Mouse (Mus musculus): Measurements from ENCODE around the gene Fam183b. TPM values are rescaled to one million over a fixed set of nuclear protein-coding genes. Genes with fewer than 3 reads are reported as not detected.
"Not testable (repeated sequence)": the region's sequence is repeated elsewhere in the genome, so short reads cannot be mapped to it uniquely, and the experiment has no call there.

Gene Fam183b
- polyA plus RNA-seq, 1 experiment from 2014 or later = 1.5 TPM

GRCm38 (mm10) chr11:58814700-58815099, 12.9 kb upstream of the Fam183b start, which contains the start of gene Olfr313:
Gene Olfr313, plus strand, starts transcription at chr11:58815000.
- WGBS = 47% methylated on average over 1 of the region's 1 CpGs
- H3K36me3 ChIP-seq (ENCODE audit: control insufficient read depth, insufficient read depth); H3K9me3 ChIP-seq (replicated peaks; ENCODE audit: control insufficient read depth, low read length); H3K9ac ChIP-seq (ENCODE audit: low read length); H3K4me2 ChIP-seq (ENCODE audit: low read depth, low read length); ATAC-seq (replicated peaks; ENCODE audit: extremely low read depth, insufficient read depth, low FRiP score); H3K4me1 ChIP-seq (ENCODE audit: control insufficient read depth, insufficient read depth, low read length); H3K27ac ChIP-seq (ENCODE audit: low read length); H3K27me3 ChIP-seq (ENCODE audit: control insufficient read depth, insufficient read depth, low read length); H3K4me3 ChIP-seq (ENCODE audit: low read length): not testable (repeated sequence)

- WGBS = 3% methylated on average over 1 of the region's 1 CpGs
- Histone ChIP-seq H3K4me1 (ENCODE audit: control insufficient read depth, insufficient read depth, low read length) (no peaks in the 10 kb centered on the region), H3K9ac (ENCODE audit: low read length) (no peak overlapping the region), H3K4me3 (ENCODE audit: low read length) (no peak overlapping the region), H3K9me3 (replicated peaks; ENCODE audit: control insufficient read depth, low read length) (no peaks in the 10 kb centered on the region), H3K4me2 (ENCODE audit: low read depth, low read length) (no peak overlapping the region), H3K36me3 (ENCODE audit: control insufficient read depth, insufficient read depth) (no peaks in the 10 kb centered on the region), H3K27ac (ENCODE audit: low read length) (no peak overlapping the region), H3K27me3 (ENCODE audit: control insufficient read depth, insufficient read depth, low read length) (no peaks in the 10 kb centered on the region)
- ATAC-seq (replicated peaks; ENCODE audit: extremely low read depth, insufficient read depth, low FRiP score) = no peak
Measured at GRCm38 (mm10) chr11:58812001-58812400, 10.2 kb upstream of the Fam183b start.

- no peak for ATAC-seq (replicated peaks; ENCODE audit: extremely low read depth, insufficient read depth, low FRiP score)
- no peaks in the 10 kb centered on the region for H3K36me3 ChIP-seq (ENCODE audit: control insufficient read depth, insufficient read depth)
- no peak overlapping the region for H3K4me2 ChIP-seq (ENCODE audit: low read depth, low read length)
- no peaks in the 10 kb centered on the region for H3K27me3 ChIP-seq (ENCODE audit: control insufficient read depth, insufficient read depth, low read length)
- no peak overlapping the region for H3K9ac ChIP-seq (ENCODE audit: low read length)
- H3K4me3 ChIP-seq (ENCODE audit: low read length) = no peak overlapping the region
- H3K9me3 ChIP-seq (replicated peaks; ENCODE audit: control insufficient read depth, low read length) = no peaks in the 10 kb centered on the region
- no peak overlapping the region for H3K27ac ChIP-seq (ENCODE audit: low read length)
- 56% methylated on average over 2 of the region's 2 CpGs for whole genome bisulfite sequencing
- peaks cover 9% of the 10 kb centered on the region for H3K4me1 ChIP-seq (ENCODE audit: control insufficient read depth, insufficient read depth, low read length)
Measured at GRCm38 (mm10) chr11:58804393-58804792, 2.6 kb upstream of the Fam183b start.

- Histone ChIP-seq H3K9me3 (replicated peaks; ENCODE audit: control insufficient read depth, low read length) (no peaks in the 10 kb centered on the region), H3K4me2 (ENCODE audit: low read depth, low read length) (no peak overlapping the region), H3K4me3 (ENCODE audit: low read length) (no peak overlapping the region), H3K27me3 (ENCODE audit: control insufficient read depth, insufficient read depth, low read length) (no peaks in the 10 kb centered on the region), H3K4me1 (ENCODE audit: control insufficient read depth, insufficient read depth, low read length) (peaks cover 9% of the 10 kb centered on the region), H3K9ac (ENCODE audit: low read length) (no peak overlapping the region), H3K27ac (ENCODE audit: low read length) (no peak overlapping the region), H3K36me3 (ENCODE audit: control insufficient read depth, insufficient read depth) (no peaks in the 10 kb centered on the region)
- WGBS = 66% methylated on average over 4 of the region's 4 CpGs
- no peak for ATAC-seq (replicated peaks; ENCODE audit: extremely low read depth, insufficient read depth, low FRiP score)
Measured at GRCm38 (mm10) chr11:58803871-58804270, 2.1 kb upstream of the Fam183b start.

GRCm38 (mm10) chr11:58799747-58800146, 2.0 kb downstream of the Fam183b start:
- WGBS = 70% methylated on average over 5 of the region's 5 CpGs
- Histone ChIP-seq H3K4me1 (ENCODE audit: control insufficient read depth, insufficient read depth, low read length) (peaks cover 9% of the 10 kb centered on the region), H3K27ac (ENCODE audit: low read length) (no peak overlapping the region), H3K4me2 (ENCODE audit: low read depth, low read length) (no peak overlapping the region), H3K27me3 (ENCODE audit: control insufficient read depth, insufficient read depth, low read length) (no peaks in the 10 kb centered on the region), H3K9me3 (replicated peaks; ENCODE audit: control insufficient read depth, low read length) (no peaks in the 10 kb centered on the region), H3K4me3 (ENCODE audit: low read length) (no peak overlapping the region), H3K9ac (ENCODE audit: low read length) (no peak overlapping the region), H3K36me3 (ENCODE audit: control insufficient read depth, insufficient read depth) (no peaks in the 10 kb centered on the region)
- ATAC-seq (replicated peaks; ENCODE audit: extremely low read depth, insufficient read depth, low FRiP score) = no peak

GRCm38 (mm10) chr11:58796850-58797249, 4.9 kb downstream of the Fam183b start:
- H3K4me1 ChIP-seq (ENCODE audit: control insufficient read depth, insufficient read depth, low read length) = peaks cover 4% of the 10 kb centered on the region; the same call in 1 of the 2 replicates
- ATAC-seq (replicated peaks; ENCODE audit: extremely low read depth, insufficient read depth, low FRiP score) = no peak
- 64% methylated on average over 7 of the region's 7 CpGs for WGBS
- no peak overlapping the region for H3K9ac ChIP-seq (ENCODE audit: low read length)
- H3K36me3 ChIP-seq (ENCODE audit: control insufficient read depth, insufficient read depth) = no peaks in the 10 kb centered on the region
- H3K4me3 ChIP-seq (ENCODE audit: low read length) = no peak overlapping the region
- no peak overlapping the region for H3K4me2 ChIP-seq (ENCODE audit: low read depth, low read length)
- no peaks in the 10 kb centered on the region for H3K27me3 ChIP-seq (ENCODE audit: control insufficient read depth, insufficient read depth, low read length)
- H3K27ac ChIP-seq (ENCODE audit: low read length) = no peak overlapping the region
- H3K9me3 ChIP-seq (replicated peaks; ENCODE audit: control insufficient read depth, low read length) = no peaks in the 10 kb centered on the region

GRCm38 (mm10) chr11:58795856-58796255, 5.9 kb downstream of the Fam183b start:
- Histone ChIP-seq H3K9ac (ENCODE audit: low read length) (no peak overlapping the region), H3K9me3 (replicated peaks; ENCODE audit: control insufficient read depth, low read length) (no peaks in the 10 kb centered on the region), H3K4me1 (ENCODE audit: control insufficient read depth, insufficient read depth, low read length) (no peaks in the 10 kb centered on the region), H3K36me3 (ENCODE audit: control insufficient read depth, insufficient read depth) (no peaks in the 10 kb centered on the region), H3K27ac (ENCODE audit: low read length) (no peak overlapping the region), H3K4me3 (ENCODE audit: low read length) (no peak overlapping the region), H3K4me2 (ENCODE audit: low read depth, low read length) (no peak overlapping the region), H3K27me3 (ENCODE audit: control insufficient read depth, insufficient read depth, low read length) (no peaks in the 10 kb centered on the region)
- ATAC-seq (replicated peaks; ENCODE audit: extremely low read depth, insufficient read depth, low FRiP score) = no peak
- 77% methylated on average over 2 of the region's 2 CpGs for WGBS

GRCm38 (mm10) chr11:58790646-58791045, 11.1 kb downstream of the Fam183b start:
- no peak overlapping the region for H3K4me2 ChIP-seq (ENCODE audit: low read depth, low read length)
- H3K4me3 ChIP-seq (ENCODE audit: low read length) = no peak overlapping the region
- no peaks in the 10 kb centered on the region for H3K27me3 ChIP-seq (ENCODE audit: control insufficient read depth, insufficient read depth, low read length)
- ATAC-seq (replicated peaks; ENCODE audit: extremely low read depth, insufficient read depth, low FRiP score) = no peak
- H3K9ac ChIP-seq (ENCODE audit: low read length) = no peak overlapping the region
- H3K4me1 ChIP-seq (ENCODE audit: control insufficient read depth, insufficient read depth, low read length) = no peaks in the 10 kb centered on the region
- WGBS = 56% methylated on average over 6 of the region's 6 CpGs
- no peaks in the 10 kb centered on the region for H3K9me3 ChIP-seq (replicated peaks; ENCODE audit: control insufficient read depth, low read length)
- no peak overlapping the region for H3K27ac ChIP-seq (ENCODE audit: low read length)
- H3K36me3 ChIP-seq (ENCODE audit: control insufficient read depth, insufficient read depth) = no peaks in the 10 kb centered on the region

GRCm38 (mm10) chr11:58790053-58790452, 11.7 kb downstream of the Fam183b start:
- Histone ChIP-seq H3K9me3 (replicated peaks; ENCODE audit: control insufficient read depth, low read length) (no peaks in the 10 kb centered on the region), H3K9ac (ENCODE audit: low read length) (no peak overlapping the region), H3K36me3 (ENCODE audit: control insufficient read depth, insufficient read depth) (no peaks in the 10 kb centered on the region), H3K27ac (ENCODE audit: low read length) (no peak overlapping the region), H3K4me3 (ENCODE audit: low read length) (no peak overlapping the region), H3K4me2 (ENCODE audit: low read depth, low read length) (no peak overlapping the region), H3K4me1 (ENCODE audit: control insufficient read depth, insufficient read depth, low read length) (no peaks in the 10 kb centered on the region), H3K27me3 (ENCODE audit: control insufficient read depth, insufficient read depth, low read length) (no peaks in the 10 kb centered on the region)
- ATAC-seq (replicated peaks; ENCODE audit: extremely low read depth, insufficient read depth, low FRiP score) = no peak
- WGBS = 43% methylated on average over 2 of the region's 2 CpGs

- Histone ChIP-seq H3K36me3 (ENCODE audit: control insufficient read depth, insufficient read depth) (no peaks in the 10 kb centered on the region), H3K9ac (ENCODE audit: low read length) (no peak overlapping the region), H3K9me3 (replicated peaks; ENCODE audit: control insufficient read depth, low read length) (no peaks in the 10 kb centered on the region), H3K27me3 (ENCODE audit: control insufficient read depth, insufficient read depth, low read length) (no peaks in the 10 kb centered on the region), H3K4me1 (ENCODE audit: control insufficient read depth, insufficient read depth, low read length) (no peaks in the 10 kb centered on the region), H3K27ac (ENCODE audit: low read length) (no peak overlapping the region), H3K4me3 (ENCODE audit: low read length) (no peak overlapping the region), H3K4me2 (ENCODE audit: low read depth, low read length) (no peak overlapping the region)
- WGBS = 29% methylated on average over 3 of the region's 3 CpGs
- no peak for ATAC-seq (replicated peaks; ENCODE audit: extremely low read depth, insufficient read depth, low FRiP score)
Measured at GRCm38 (mm10) chr11:58789532-58789931, 12.2 kb downstream of the Fam183b start.

All from heart, embryonic 16.5 days (tissue).